Comparison of ENCODE assay signal across 8 mouse cellular contexts in the genomic region with DNA sequence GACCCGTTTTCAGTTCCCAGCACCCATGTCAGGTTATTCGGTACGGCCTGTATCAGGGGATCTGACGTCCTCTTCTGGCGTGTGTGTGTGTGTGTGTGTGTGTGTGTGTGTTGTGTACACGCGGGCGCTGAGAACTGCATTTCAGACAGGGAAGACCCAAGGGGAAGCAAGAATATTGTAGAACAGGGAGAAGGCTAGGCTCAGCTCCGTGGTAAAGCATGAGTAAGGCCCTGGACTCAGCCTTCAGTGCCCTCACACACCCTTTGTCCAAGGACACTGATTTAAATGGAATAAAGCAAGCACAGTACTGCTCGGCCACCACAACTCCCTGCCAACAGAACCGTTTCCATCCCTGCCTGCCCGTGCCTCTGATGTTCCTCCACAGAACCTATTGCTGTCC. TPM values are rescaled to one million over a fixed set of nuclear protein-coding genes. Genes with fewer than 3 reads are reported as not detected.
DNase-seq lines count a peak whose midpoint lies in the region; ATAC-seq and TF ChIP-seq lines count a peak whose summit lies in the region.

No protein-coding gene starts in this region.

- TF ChIP-seq CTCF in E14TG2a.4 (conservative IDR thresholded peaks at IDR 0.05; ENCODE audit: low read length): no peak
- no peak for TF ChIP-seq CTCF in hindbrain, postnatal 0 days (IDR thresholded peaks at IDR 0.05; ENCODE audit: low read depth)

- no peak for ATAC-seq in cerebellum, adult (ENCODE audit: insufficient number of reproducible peaks, low FRiP score, low TSS enrichment)
- no peak for ATAC-seq in embryonic facial prominence, embryonic 13.5 days (ENCODE audit: insufficient number of reproducible peaks, insufficient read depth, low FRiP score, low TSS enrichment, low read depth)
- ATAC-seq in hindbrain, postnatal 0 days: no peak

- H3K9me3 ChIP-seq in E14TG2a.4 (ENCODE audit: low read length): no peaks in the 10 kb centered on the region
- H3K9me3 ChIP-seq in embryonic facial prominence, embryonic 13.5 days: no peaks in the 10 kb centered on the region
- no peaks in the 10 kb centered on the region for H3K9me3 ChIP-seq in hindbrain, postnatal 0 days (ENCODE audit: low read length)

- H3K9ac ChIP-seq in embryonic facial prominence, embryonic 13.5 days: peak overlapping the region; percentile 79
- H3K9ac ChIP-seq in hindbrain, postnatal 0 days (replicated peaks; ENCODE audit: low read length): peak overlapping the region; percentile 89

- peak overlapping the region; percentile 86 for H3K4me2 ChIP-seq in embryonic facial prominence, embryonic 13.5 days
- peak overlapping the region; percentile 81 for H3K4me2 ChIP-seq in hindbrain, postnatal 0 days (ENCODE audit: low read depth, low read length)

- H3K4me1 ChIP-seq in E14TG2a.4 (replicated peaks; ENCODE audit: low read depth, low read length): peaks cover 60% of the 10 kb centered on the region
- peaks cover 27% of the 10 kb centered on the region for H3K4me1 ChIP-seq in embryonic facial prominence, embryonic 13.5 days
- peaks cover 11% of the 10 kb centered on the region for H3K4me1 ChIP-seq in hindbrain, postnatal 0 days (ENCODE audit: insufficient read depth, low read length)

- WGBS in embryonic facial prominence, embryonic 13.5 days: 4% methylated on average over 12 of the region's 12 CpGs
- 4% methylated on average over 12 of the region's 12 CpGs for WGBS in hindbrain, postnatal 0 days

- peak overlapping the region; percentile 94 for H3K4me3 ChIP-seq in E14TG2a.4 (replicated peaks; ENCODE audit: low read length)
- peak overlapping the region; percentile 65 for H3K4me3 ChIP-seq in embryonic facial prominence, embryonic 13.5 days
- peak overlapping the region; percentile 87 for H3K4me3 ChIP-seq in hindbrain, postnatal 0 days (ENCODE audit: low read length)

- H3K27ac ChIP-seq in embryonic facial prominence, embryonic 13.5 days: peak overlapping the region; percentile 87; the same call in 1 of the 2 replicates
- H3K27ac ChIP-seq in hindbrain, postnatal 0 days: peak overlapping the region; percentile 82

- H3K36me3 ChIP-seq in E14TG2a.4 (ENCODE audit: insufficient read depth, low read length): peaks cover 43% of the 10 kb centered on the region
- H3K36me3 ChIP-seq in embryonic facial prominence, embryonic 13.5 days: peaks cover 16% of the 10 kb centered on the region
- H3K36me3 ChIP-seq in hindbrain, postnatal 0 days (ENCODE audit: insufficient read depth, low read length): 0 out of 2 replicates have a peak, but pooled peaks cover 3% of the 10 kb centered on the region

- H3K27me3 ChIP-seq in E14TG2a.4 (ENCODE audit: insufficient read depth, low read length): no peaks in the 10 kb centered on the region
- H3K27me3 ChIP-seq in embryonic facial prominence, embryonic 13.5 days: no peaks in the 10 kb centered on the region
- no peaks in the 10 kb centered on the region for H3K27me3 ChIP-seq in hindbrain, postnatal 0 days (ENCODE audit: insufficient read depth, low read length)

- peak; percentile 34 for DNase-seq in cerebellum, adult 11-12 months
- peak; percentile 18 for DNase-seq in hindbrain, postnatal 0 days (ENCODE audit: low spot score)
- DNase-seq in lung, postnatal 14 days: peak; percentile 19
- no peak for DNase-seq in urinary bladder, postnatal 14 days (ENCODE audit: low spot score)
- no peak for DNase-seq in retina, embryonic 14.5 days (ENCODE audit: low spot score)

RNA-seq across cellular contexts. Expression of a gene that starts 1.0 kb away (rescaled TPM):
- polyA plus RNA-seq in embryonic facial prominence, embryonic 13.5 days (2015; fragmentation: Nextera tagmentation; extraction: Ambion mirVana): 80.0 and 84.5 TPM in 2 replicates
- total RNA-seq in hindbrain, postnatal 0 days (2014; rRNA removed): 56.0 and 79.6 TPM in 2 replicates
- 101 and 102 TPM in 2 replicates for polyA plus RNA-seq in hindbrain, postnatal 0 days (2015; fragmentation: Nextera tagmentation; extraction: Ambion mirVana)

RNA-seq across cellular contexts. Expression of a gene that starts 1.0 kb away (rescaled TPM):
- polyA plus RNA-seq in embryonic facial prominence, embryonic 13.5 days (2015; fragmentation: Nextera tagmentation; extraction: Ambion mirVana): 25.4 and 25.5 TPM in 2 replicates
- 35.9 and 36.8 TPM in 2 replicates for total RNA-seq in hindbrain, postnatal 0 days (2014; rRNA removed)
- 16.2 and 16.9 TPM in 2 replicates for polyA plus RNA-seq in hindbrain, postnatal 0 days (2015; fragmentation: Nextera tagmentation; extraction: Ambion mirVana)

RNA-seq across cellular contexts. Expression of a gene that starts 53.7 kb away (rescaled TPM):
- 4.7 and 4.8 TPM in 2 replicates for polyA plus RNA-seq in embryonic facial prominence, embryonic 13.5 days (2015; fragmentation: Nextera tagmentation; extraction: Ambion mirVana)
- 33.5 and 38.4 TPM in 2 replicates for total RNA-seq in hindbrain, postnatal 0 days (2014; rRNA removed)
- 19.6 and 20.1 TPM in 2 replicates for polyA plus RNA-seq in hindbrain, postnatal 0 days (2015; fragmentation: Nextera tagmentation; extraction: Ambion mirVana)

Comparison
In these comparisons a context has a peak if more than half of its experiments do, and no peak if none do; other contexts are left out.
1. DNase-seq: peak in cerebellum, adult 11-12 months (single experiment), hindbrain, postnatal 0 days (single experiment) and lung, postnatal 14 days (single experiment); none in urinary bladder, postnatal 14 days (single experiment) and retina, embryonic 14.5 days (single experiment).
2. Peak in every context shown above with its lines, with median percentiles within 50 percentile points of each other: H3K4me3 ChIP-seq.